Mouse (Mus musculus): ENCODE results near the gene Dhrs13.

- TF ChIP-seq CTCF (IDR thresholded peaks at IDR 0.05; ENCODE audit: extremely low read depth, insufficient read depth, insufficient read length, insufficient replicate concordance) (no peak), POLR2A (IDR thresholded peaks at IDR 0.05; ENCODE audit: low read depth, low read length) (no peak)
Measured at GRCm38 (mm10) chr11:78029240-78029639, 2.8 kb upstream of the Dhrs13 start.
